Mouse (Mus musculus) limb, embryonic 11.5 days (tissue): ENCODE data around the gene Tars2. TPM values are rescaled to one million over a fixed set of nuclear protein-coding genes. Genes with fewer than 3 reads are reported as not detected.
"Not testable (repeated sequence)": the region's sequence is repeated elsewhere in the genome, so short reads cannot be mapped to it uniquely, and the experiment has no call there.

Experiments used
- ATAC-seq: fragments of 200-750 bp; cut with Nextera tagmentation; 2 replicates; pipeline ENCODE4 v1.8.0; 2017; ENCODE audit warnings: low read depth; ENCODE audit not compliant: insufficient number of reproducible peaks, low FRiP score, low TSS enrichment
- DNase-seq: peaks from one replicate; pipeline ENCODE4 v3.0.0-alpha.2; 2015; ENCODE audit warnings: low spot score
- H3K27ac ChIP-seq: fragments of 300-500 bp; sonication (generic); replicated peaks from 2 replicates; pipeline ENCODE4 v1.5.1; 2014; ENCODE audit warnings: low read depth, mild to moderate bottlenecking, low read length
- H3K27me3 ChIP-seq: fragments of 300-500 bp; sonication (generic); 2 replicates; pipeline ENCODE4 v1.6.1; 2014; ENCODE audit warnings: mild to moderate bottlenecking, low read length, mixed read lengths; ENCODE audit not compliant: control insufficient read depth, insufficient read depth
- H3K36me3 ChIP-seq: fragments of 300-500 bp; sonication (generic); 2 replicates; pipeline ENCODE4 v1.6.1; 2014; ENCODE audit warnings: mild to moderate bottlenecking, low read length, moderate library complexity, mixed read lengths; ENCODE audit not compliant: control insufficient read depth, insufficient read depth
- H3K4me1 ChIP-seq: fragments of 300-500 bp; sonication (generic); 2 replicates; pipeline ENCODE4 v1.6.1; 2014; ENCODE audit warnings: low read length, mixed read lengths; ENCODE audit not compliant: control insufficient read depth, insufficient read depth
- H3K4me2 ChIP-seq: fragments of 300-500 bp; sonication (generic); 2 replicates; pipeline ENCODE4 v1.6.1; 2014; ENCODE audit warnings: low read depth, mild to moderate bottlenecking, moderate library complexity; ENCODE audit not compliant: severe bottlenecking
- H3K4me3 ChIP-seq: fragments of 300-500 bp; sonication (generic); 2 replicates; pipeline ENCODE4 v1.5.1; 2014; ENCODE audit warnings: low read depth, low read length
- H3K9ac ChIP-seq: fragments of 300-500 bp; sonication (generic); 2 replicates; pipeline ENCODE4 v1.6.1; 2014; ENCODE audit warnings: mild to moderate bottlenecking, low read length
- H3K9me3 ChIP-seq: fragments of 300-500 bp; sonication (generic); 2 replicates; pipeline ENCODE4 v1.6.1; 2016; ENCODE audit warnings: low read length; ENCODE audit not compliant: control insufficient read depth
- WGBS: fragments of 180-500 bp; shearing (Covaris S2); extraction: QIAGEN DNeasy Blood & Tissue Kit; methylation state at CpG from one replicate; pipeline ENCODE4 v1.1.7; 2014; 5-methylcytosine and 5-hydroxymethylcytosine counted together
- polyA plus RNA-seq: library from polyadenylated mRNA; unstranded; fragments of >200 nt; fragmentation: Nextera tagmentation; extraction: Ambion mirVana; gene quantifications from 2 replicates; pipeline ENCODE4 v1.2.1, GENCODE M21; 2014

Tars2 gene
- polyA plus RNA-seq, 1 experiment from 2014 or later, result 64.1 TPM

- Histone ChIP-seq H3K27me3 (no peaks in the 10 kb centered on the region), H3K9ac (no peak overlapping the region)
- 58% methylated on average over 6 of the region's 6 CpGs for WGBS
Measured at GRCm38 (mm10) chr3:95700233-95700681, 59.7 kb downstream of the Tars2 start.

GRCm38 (mm10) chr3:95698286-95698685 is 61.7 kb downstream of the Tars2 start:
- DNase-seq, result no peak
- H3K27me3 ChIP-seq, result no peaks in the 10 kb centered on the region
- H3K9me3 ChIP-seq, result no peaks in the 10 kb centered on the region
- H3K27ac ChIP-seq, result no peak overlapping the region
- no peak overlapping the region for H3K9ac ChIP-seq
- WGBS, result over 99% methylated on average over 4 of the region's 4 CpGs
- no peak for ATAC-seq
- no peak overlapping the region for H3K4me3 ChIP-seq
- H3K4me2 ChIP-seq, result no peak overlapping the region
- peaks cover 3% of the 10 kb centered on the region; the same call in 1 of the 2 replicates for H3K4me1 ChIP-seq
- H3K36me3 ChIP-seq, result no peaks in the 10 kb centered on the region

More at GRCm38 (mm10) chr3:95700233-95700681, 59.7 kb downstream of the Tars2 start:
- H3K9me3 ChIP-seq, result no peaks in the 10 kb centered on the region
- ATAC-seq (no peak), DNase-seq (no peak)
- H3K4me1 ChIP-seq, result peaks cover 3% of the 10 kb centered on the region; the same call in 1 of the 2 replicates
- H3K36me3 ChIP-seq, result no peaks in the 10 kb centered on the region
- H3K27ac ChIP-seq, result no peak overlapping the region
- no peak overlapping the region for H3K4me2 ChIP-seq
- H3K4me3 ChIP-seq, result no peak overlapping the region

- no peaks in the 10 kb centered on the region for H3K36me3 ChIP-seq
- H3K27ac ChIP-seq, result no peak overlapping the region
- H3K4me2 ChIP-seq, result no peak overlapping the region
- no peak overlapping the region for H3K9ac ChIP-seq
- no peaks in the 10 kb centered on the region for H3K27me3 ChIP-seq
- peaks cover 2% of the 10 kb centered on the region; the same call in 1 of the 2 replicates for H3K4me1 ChIP-seq
- H3K4me3 ChIP-seq, result no peak overlapping the region
- DNase-seq, result no peak
- no peaks in the 10 kb centered on the region for H3K9me3 ChIP-seq
- WGBS, result 16% methylated on average over 7 of the region's 7 CpGs
- no peak for ATAC-seq
Measured at GRCm38 (mm10) chr3:95696360-95696759, 63.6 kb downstream of the Tars2 start.

GRCm38 (mm10) chr3:95695796-95696195 is 64.2 kb downstream of the Tars2 start:
- Histone ChIP-seq H3K36me3 (no peaks in the 10 kb centered on the region), H3K4me2 (no peak overlapping the region), H3K9me3 (no peaks in the 10 kb centered on the region), H3K4me3 (no peak overlapping the region), H3K4me1 (no peaks in the 10 kb centered on the region), H3K9ac (no peak overlapping the region), H3K27me3 (no peaks in the 10 kb centered on the region), H3K27ac (no peak overlapping the region)
- 42% methylated on average over 3 of the region's 3 CpGs for WGBS
- no peak for ATAC-seq
- DNase-seq, result no peak

GRCm38 (mm10) chr3:95694808-95695703 is 65.0 kb downstream of the Tars2 start:
- ATAC-seq, result no peak
- H3K27ac ChIP-seq, result no peak overlapping the region
- 89% methylated on average over 11 of the region's 11 CpGs for WGBS

GRCm38 (mm10) chr3:95693821-95694807 is 65.9 kb downstream of the Tars2 start:
- no peak for ATAC-seq
- H3K27ac ChIP-seq, result no peak overlapping the region

More at GRCm38 (mm10) chr3:95694808-95695703, 65.0 kb downstream of the Tars2 start:
- Histone ChIP-seq H3K4me1 (no peaks in the 10 kb centered on the region), H3K4me2 (no peak overlapping the region), H3K9ac (no peak overlapping the region), H3K27me3 (no peaks in the 10 kb centered on the region), H3K4me3 (no peak overlapping the region), H3K36me3 (no peaks in the 10 kb centered on the region), H3K9me3 (no peaks in the 10 kb centered on the region)
- DNase-seq, result no peak

GRCm38 (mm10) chr3:95692677-95693076 is 67.3 kb downstream of the Tars2 start:
- H3K27me3 ChIP-seq, result no peaks in the 10 kb centered on the region
- no peak overlapping the region for H3K4me2 ChIP-seq
- no peak overlapping the region for H3K4me3 ChIP-seq
- no peaks in the 10 kb centered on the region for H3K36me3 ChIP-seq
- ATAC-seq, result no peak
- no peaks in the 10 kb centered on the region for H3K9me3 ChIP-seq
- no peak overlapping the region for H3K9ac ChIP-seq
- WGBS, result 74% methylated on average over 6 of the region's 6 CpGs
- no peak overlapping the region for H3K27ac ChIP-seq
- no peak for DNase-seq
- peaks cover 6% of the 10 kb centered on the region for H3K4me1 ChIP-seq

More at GRCm38 (mm10) chr3:95693821-95694807, 65.9 kb downstream of the Tars2 start:
- H3K4me3 ChIP-seq, result no peak overlapping the region
- H3K9me3 ChIP-seq, result no peaks in the 10 kb centered on the region
- H3K4me2 ChIP-seq, result no peak overlapping the region
- no peaks in the 10 kb centered on the region for H3K36me3 ChIP-seq
- no peak for DNase-seq
- no peak overlapping the region for H3K9ac ChIP-seq
- H3K27me3 ChIP-seq, result no peaks in the 10 kb centered on the region
- 81% methylated on average over 11 of the region's 11 CpGs for WGBS
- no peaks in the 10 kb centered on the region for H3K4me1 ChIP-seq

GRCm38 (mm10) chr3:95690552-95690951 is 69.5 kb downstream of the Tars2 start:
- H3K4me2 ChIP-seq, H3K9me3 ChIP-seq, H3K4me3 ChIP-seq, H3K9ac ChIP-seq, H3K36me3 ChIP-seq, H3K27ac ChIP-seq, DNase-seq, ATAC-seq, H3K27me3 ChIP-seq: not testable (repeated sequence)
- peaks cover 13% of the 10 kb centered on the region for H3K4me1 ChIP-seq
- WGBS, result 96% methylated on average over 2 of the region's 2 CpGs
